ENCODE assay signal across 8 mouse cellular contexts in the genomic region with DNA sequence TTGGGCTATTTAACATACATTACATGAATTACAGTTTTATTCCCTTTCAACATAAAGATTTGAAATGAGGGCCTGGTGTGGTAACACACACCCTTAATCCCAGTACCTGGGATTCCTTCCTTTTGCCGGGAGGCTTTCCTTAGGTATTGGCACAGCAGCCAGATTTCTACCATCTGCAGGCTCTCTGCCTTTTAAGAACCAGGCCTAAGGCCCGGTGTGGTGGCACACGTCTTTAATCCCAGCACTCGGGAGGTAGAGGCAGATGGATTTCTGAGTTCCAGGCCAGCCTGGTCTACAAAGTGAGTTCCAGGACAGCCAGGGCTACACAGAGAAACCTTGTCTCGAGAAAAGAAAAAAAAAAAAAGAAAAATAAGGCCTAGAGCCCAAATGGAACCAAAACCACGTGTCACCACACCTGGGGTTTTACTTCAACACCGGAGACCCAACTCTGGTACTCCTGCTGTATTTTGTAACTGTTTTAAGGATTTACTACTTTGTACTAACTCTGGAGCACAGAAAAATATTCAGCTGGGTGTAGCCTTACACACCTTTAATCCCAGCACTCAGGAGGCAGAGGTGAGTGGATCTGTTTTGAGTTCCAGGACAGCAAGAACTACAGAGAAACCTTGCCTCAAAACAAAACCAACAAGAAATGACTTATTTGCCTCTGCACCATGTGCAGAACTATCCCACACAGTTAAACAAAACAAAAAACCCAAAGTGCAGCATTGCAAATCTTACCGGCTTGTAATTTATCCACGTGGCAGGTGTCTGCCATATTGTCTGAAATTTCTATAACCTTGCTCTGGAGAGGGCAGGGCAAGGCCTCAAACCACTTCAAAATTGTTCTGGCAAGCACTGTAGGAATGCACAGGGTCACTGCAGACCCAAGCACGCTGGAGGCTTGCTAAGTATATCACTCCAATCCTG. TPM values are rescaled to one million over a fixed set of nuclear protein-coding genes. Genes with fewer than 3 reads are reported as not detected.
DNase-seq lines count a peak whose midpoint lies in the region; ATAC-seq and TF ChIP-seq lines count a peak whose summit lies in the region.

No protein-coding gene starts in this region.

- DNase-seq in lung, postnatal 0 days (ENCODE audit: low spot score), result no peak
- no peak for DNase-seq in lung, postnatal 14 days
- no peak for DNase-seq in embryonic facial prominence, embryonic 11.5 days (ENCODE audit: low spot score)
- no peak for DNase-seq in intestine, embryonic 14.5 days (ENCODE audit: low spot score)
- no peak for DNase-seq in layer of hippocampus, postnatal 25 days (ENCODE audit: extremely low spot score in 1 of 2, low spot score in 1 of 2)
- DNase-seq in thymus, postnatal 0 days (ENCODE audit: low spot score), result no peak

- no peak for TF ChIP-seq CTCF in lung, postnatal 0 days (IDR thresholded peaks at IDR 0.05)

- no peaks in the 10 kb centered on the region for H3K27me3 ChIP-seq in lung, postnatal 0 days (replicated peaks; ENCODE audit: insufficient read depth, low read length)
- H3K27me3 ChIP-seq in embryonic facial prominence, embryonic 11.5 days (ENCODE audit: control insufficient read depth, insufficient read depth, low read length), result no peaks in the 10 kb centered on the region
- H3K27me3 ChIP-seq in intestine, embryonic 14.5 days (replicated peaks; ENCODE audit: control insufficient read depth, insufficient read depth, low read length), result no peaks in the 10 kb centered on the region
- no peaks in the 10 kb centered on the region for H3K27me3 ChIP-seq in neural tube, embryonic 13.5 days

- H3K36me3 ChIP-seq in lung, postnatal 0 days (ENCODE audit: insufficient read depth, low read length), result peaks cover 8% of the 10 kb centered on the region
- H3K36me3 ChIP-seq in embryonic facial prominence, embryonic 11.5 days (replicated peaks; ENCODE audit: control insufficient read depth, insufficient read depth, low read depth, low read length), result peaks cover 8% of the 10 kb centered on the region
- H3K36me3 ChIP-seq in intestine, embryonic 14.5 days (ENCODE audit: control insufficient read depth, insufficient read depth, low read length), result peaks cover 31% of the 10 kb centered on the region
- H3K36me3 ChIP-seq in neural tube, embryonic 13.5 days, result peaks cover 30% of the 10 kb centered on the region

- no peak for TF ChIP-seq EP300 in lung, postnatal 0 days (IDR thresholded peaks at IDR 0.05)

- peak overlapping the region; percentile 37 for H3K9ac ChIP-seq in lung, postnatal 0 days (replicated peaks; ENCODE audit: low read depth)
- H3K9ac ChIP-seq in embryonic facial prominence, embryonic 11.5 days (replicated peaks; ENCODE audit: low read length), result peak overlapping the region; percentile 81
- peak overlapping the region; percentile 90 for H3K9ac ChIP-seq in intestine, embryonic 14.5 days (ENCODE audit: low read length)
- peak overlapping the region; percentile 87 for H3K9ac ChIP-seq in neural tube, embryonic 13.5 days

- H3K4me1 ChIP-seq in lung, postnatal 0 days (ENCODE audit: insufficient read depth, low read depth, low read length), result peaks cover 8% of the 10 kb centered on the region; the same call in 1 of the 2 replicates
- no peaks in the 10 kb centered on the region for H3K4me1 ChIP-seq in embryonic facial prominence, embryonic 11.5 days (ENCODE audit: control insufficient read depth, insufficient read depth, low read length)
- peaks cover 7% of the 10 kb centered on the region; the same call in 1 of the 2 replicates for H3K4me1 ChIP-seq in intestine, embryonic 14.5 days (replicated peaks; ENCODE audit: control insufficient read depth, insufficient read depth, low read length)
- peaks cover 28% of the 10 kb centered on the region for H3K4me1 ChIP-seq in neural tube, embryonic 13.5 days (replicated peaks)

- no peaks in the 10 kb centered on the region for H3K9me3 ChIP-seq in lung, postnatal 0 days (ENCODE audit: low read length)
- H3K9me3 ChIP-seq in embryonic facial prominence, embryonic 11.5 days (replicated peaks; ENCODE audit: control insufficient read depth, low read length), result no peaks in the 10 kb centered on the region
- H3K9me3 ChIP-seq in intestine, embryonic 14.5 days (ENCODE audit: control insufficient read depth, low read length), result no peaks in the 10 kb centered on the region
- H3K9me3 ChIP-seq in neural tube, embryonic 13.5 days, result no peaks in the 10 kb centered on the region

- peak overlapping the region; percentile 59 for H3K4me2 ChIP-seq in lung, postnatal 0 days (replicated peaks; ENCODE audit: low read depth, low read length)
- peak overlapping the region; percentile 83 for H3K4me2 ChIP-seq in embryonic facial prominence, embryonic 11.5 days (ENCODE audit: low read depth, low read length)
- peak overlapping the region; percentile 55 for H3K4me2 ChIP-seq in intestine, embryonic 14.5 days (ENCODE audit: low read length)
- peak overlapping the region; percentile 94 for H3K4me2 ChIP-seq in neural tube, embryonic 13.5 days

- peak overlapping the region; percentile 46 for H3K4me3 ChIP-seq in lung, postnatal 0 days (ENCODE audit: low read depth, low read length)
- peak overlapping the region; percentile 71 for H3K4me3 ChIP-seq in embryonic facial prominence, embryonic 11.5 days (ENCODE audit: low read depth, low read length)
- H3K4me3 ChIP-seq in intestine, embryonic 14.5 days (ENCODE audit: low read depth, low read length), result peak overlapping the region; percentile 81
- peak overlapping the region; percentile 63 for H3K4me3 ChIP-seq in neural tube, embryonic 13.5 days

- peak; percentile 36 for ATAC-seq in lung, postnatal 0 days
- no peak for ATAC-seq in embryonic facial prominence, embryonic 11.5 days (replicated peaks; ENCODE audit: insufficient number of reproducible peaks, low FRiP score, low TSS enrichment, low read depth)
- peak; percentile 18 for ATAC-seq in intestine, embryonic 14.5 days (replicated peaks; ENCODE audit: low FRiP score, low TSS enrichment, low read depth)
- ATAC-seq in neural tube, embryonic 13.5 days (ENCODE audit: low read depth), result peak; percentile 24
- no peak for ATAC-seq in cerebellum, adult (ENCODE audit: insufficient number of reproducible peaks, low FRiP score, low TSS enrichment)

- H3K27ac ChIP-seq in lung, postnatal 0 days (ENCODE audit: low read length), result peak overlapping the region; percentile 85
- peak overlapping the region; percentile 76 for H3K27ac ChIP-seq in embryonic facial prominence, embryonic 11.5 days (replicated peaks; ENCODE audit: low read depth, low read length)
- H3K27ac ChIP-seq in intestine, embryonic 14.5 days (ENCODE audit: low read depth), result peak overlapping the region; percentile 83
- H3K27ac ChIP-seq in neural tube, embryonic 13.5 days (replicated peaks), result peak overlapping the region; percentile 80

- WGBS in lung, postnatal 0 days, result 7% methylated on average over 10 of the region's 10 CpGs
- 18% methylated on average over 10 of the region's 10 CpGs for WGBS in embryonic facial prominence, embryonic 11.5 days
- WGBS in intestine, embryonic 14.5 days, result 15% methylated on average over 10 of the region's 10 CpGs
- WGBS in neural tube, embryonic 13.5 days, result 20% methylated on average over 10 of the region's 10 CpGs

RNA-seq across cellular contexts. Expression of gene Myo1g, which starts 6.8 kb away (rescaled TPM):
- 5.7 and 6.2 TPM in 2 replicates for polyA plus RNA-seq in lung, postnatal 0 days (2015; fragmentation: Nextera tagmentation; extraction: Ambion mirVana)
- polyA plus RNA-seq in embryonic facial prominence, embryonic 11.5 days (2014; fragmentation: Nextera tagmentation; extraction: Ambion mirVana), result 0.29 and 0.67 TPM in 2 replicates
- polyA plus RNA-seq in intestine, embryonic 14.5 days (2014; fragmentation: Nextera tagmentation; extraction: Ambion mirVana), result 1.3 TPM in 2 replicates
- polyA plus RNA-seq in neural tube, embryonic 13.5 days (2015; fragmentation: Nextera tagmentation; extraction: Ambion mirVana), result 0.52 TPM in 2 replicates
- total RNA-seq in layer of hippocampus, postnatal 25 days (2021), result under 1 TPM; 0.20 to 0.47 TPM
- 50.6 and 53.8 TPM in 2 replicates for polyA plus RNA-seq in thymus, postnatal 0 days (2015; fragmentation: Nextera tagmentation; extraction: Ambion mirVana)

RNA-seq across cellular contexts. Expression of gene Ccm2, which starts 19.2 kb away (rescaled TPM):
- 58.7 and 62.4 TPM in 2 replicates for polyA plus RNA-seq in lung, postnatal 0 days (2015; fragmentation: Nextera tagmentation; extraction: Ambion mirVana)
- 81.6 and 90.7 TPM in 2 replicates for polyA plus RNA-seq in embryonic facial prominence, embryonic 11.5 days (2014; fragmentation: Nextera tagmentation; extraction: Ambion mirVana)
- 87.0 and 90.6 TPM in 2 replicates for polyA plus RNA-seq in intestine, embryonic 14.5 days (2014; fragmentation: Nextera tagmentation; extraction: Ambion mirVana)
- 95.1 and 99.8 TPM in 2 replicates for polyA plus RNA-seq in neural tube, embryonic 13.5 days (2015; fragmentation: Nextera tagmentation; extraction: Ambion mirVana)
- total RNA-seq in layer of hippocampus, postnatal 25 days (2021), result 10 to 100 TPM; 51.8 to 54.9 TPM
- polyA plus RNA-seq in thymus, postnatal 0 days (2015; fragmentation: Nextera tagmentation; extraction: Ambion mirVana), result 189 and 190 TPM in 2 replicates

RNA-seq across cellular contexts. Expression of gene Purb, which starts 51.8 kb away (rescaled TPM):
- 21.4 and 25.5 TPM in 2 replicates for polyA plus RNA-seq in lung, postnatal 0 days (2015; fragmentation: Nextera tagmentation; extraction: Ambion mirVana)
- 14.8 and 15.8 TPM in 2 replicates for polyA plus RNA-seq in embryonic facial prominence, embryonic 11.5 days (2014; fragmentation: Nextera tagmentation; extraction: Ambion mirVana)
- 25.7 and 26.2 TPM in 2 replicates for polyA plus RNA-seq in intestine, embryonic 14.5 days (2014; fragmentation: Nextera tagmentation; extraction: Ambion mirVana)
- 12.5 and 14.1 TPM in 2 replicates for polyA plus RNA-seq in neural tube, embryonic 13.5 days (2015; fragmentation: Nextera tagmentation; extraction: Ambion mirVana)
- total RNA-seq in layer of hippocampus, postnatal 25 days (2021), result 100 to 1,000 TPM; 253 to 270 TPM
- 17.8 and 22.5 TPM in 2 replicates for polyA plus RNA-seq in thymus, postnatal 0 days (2015; fragmentation: Nextera tagmentation; extraction: Ambion mirVana)

Comparison
In these comparisons a context has a peak if more than half of its experiments do, and no peak if none do; other contexts are left out.
1. ATAC-seq: peak in lung, postnatal 0 days (single experiment), intestine, embryonic 14.5 days (single experiment) and neural tube, embryonic 13.5 days (single experiment); none in embryonic facial prominence, embryonic 11.5 days (single experiment) and cerebellum, adult (single experiment).
2. H3K9ac ChIP-seq: peak in every context shown above with its lines; median percentile 90 in intestine, embryonic 14.5 days; 87 in neural tube, embryonic 13.5 days; 81 in embryonic facial prominence, embryonic 11.5 days; 37 in lung, postnatal 0 days.
3. Peak in every context shown above with its lines, with median percentiles within 50 percentile points of each other: H3K27ac ChIP-seq, H3K4me2 ChIP-seq and H3K4me3 ChIP-seq.